Mouse (Mus musculus): ENCODE measurements around the gene Tmie. TPM values are rescaled to one million over a fixed set of nuclear protein-coding genes. Genes with fewer than 3 reads are reported as not detected.
"Not testable (repeated sequence)": the region's sequence is repeated elsewhere in the genome, so short reads cannot be mapped to it uniquely, and the experiment has no call there.

The Tmie gene
- total and polyA plus RNA-seq, 3 experiments: 1.00 to 1.7 (median 1.3) TPM

DNA sequence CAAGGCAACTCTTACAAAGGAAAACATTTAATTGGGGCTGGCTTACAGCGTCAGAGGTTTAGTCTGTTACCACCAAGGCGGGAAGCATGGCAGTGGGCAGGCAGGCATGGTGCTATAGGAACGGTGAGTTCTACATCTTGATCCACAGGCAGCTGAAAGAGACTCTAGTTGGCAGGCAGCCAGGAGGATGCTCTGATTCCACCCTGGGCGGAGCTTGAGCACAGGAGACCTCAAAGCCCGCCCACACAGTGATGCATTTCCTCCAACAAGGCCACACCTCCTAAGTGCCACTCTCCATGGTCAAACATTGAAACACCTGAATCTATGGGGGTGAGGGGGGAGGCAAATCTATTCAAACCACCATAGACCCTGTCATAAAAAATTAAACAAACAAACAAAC is 46.9 kb downstream of the Tmie start:
- intact Hi-C loops (cut with DNase I): no loop called here
- Histone ChIP-seq H3K79me2 (replicated peaks; ENCODE audit: control insufficient read depth, insufficient read depth, low read length) (no peaks in the 10 kb centered on the region), H3K27ac (no peak overlapping the region), H3K4me1 (ENCODE audit: control insufficient read depth, insufficient read depth, low read length) (no peaks in the 10 kb centered on the region; the same call in 1 of the 2 replicates), H3K27me3 (ENCODE audit: control insufficient read depth, insufficient read depth, low read length) (no peaks in the 10 kb centered on the region), H3K9ac (ENCODE audit: low read depth, low read length) (no peak overlapping the region), H3K4me3 (no peak overlapping the region), H3K36me3 (ENCODE audit: control insufficient read depth, insufficient read depth, low read length) (no peaks in the 10 kb centered on the region)
- TF ChIP-seq CTCF (IDR thresholded peaks at IDR 0.05): no peak
- TF ChIP-seq EP300 (IDR thresholded peaks at IDR 0.05; ENCODE audit: insufficient read depth, low read depth, low read length): no peak
- TF ChIP-seq POLR2A (IDR thresholded peaks at IDR 0.05; ENCODE audit: insufficient read depth, low read depth, low read length): no peak
- DNase-seq: no peak
- 81% methylated on average over 5 of the region's 5 CpGs for WGBS

DNA sequence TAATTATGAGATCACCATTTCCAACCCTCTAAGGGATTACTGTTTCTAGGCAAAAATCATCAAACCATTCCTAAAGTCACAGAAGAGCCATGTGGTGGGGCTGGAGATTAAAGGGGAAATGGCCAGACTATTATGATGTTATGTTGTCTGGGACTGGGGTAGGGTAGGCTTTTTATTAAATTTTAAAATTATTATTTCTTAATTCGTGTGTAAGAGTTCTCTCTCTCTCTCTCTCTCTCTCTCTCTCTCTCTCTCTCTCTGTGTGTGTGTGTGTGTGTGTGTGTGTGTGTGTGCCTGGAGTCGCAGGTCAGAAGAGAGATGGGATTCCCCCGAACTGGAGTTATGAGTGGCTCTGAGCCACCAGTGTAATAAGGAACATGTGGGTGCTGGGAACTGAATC is 53.5 kb downstream of the Tmie start, which contains the start of gene Prss43:
Gene Prss43, plus strand, starts transcription at position 301 of the 400 bp plus-strand sequence.
- no peak within 1 kb of the TSS for H3K4me3 ChIP-seq
- no peak for DNase-seq
- intact Hi-C loops (cut with DNase I): no loop called here
- 55% methylated on average over 3 of the region's 3 CpGs for WGBS
- H3K9ac ChIP-seq (ENCODE audit: low read depth, low read length): no peak within 1 kb of the TSS
- H3K27ac ChIP-seq: no peak within 1 kb of the TSS
- H3K4me1 ChIP-seq (ENCODE audit: control insufficient read depth, insufficient read depth, low read length): no peaks in the 10 kb centered on the region; the same call in 1 of the 2 replicates
- no peak for TF ChIP-seq CTCF (IDR thresholded peaks at IDR 0.05)
- no peaks in the 10 kb centered on the region for H3K36me3 ChIP-seq (ENCODE audit: control insufficient read depth, insufficient read depth, low read length)
- no peaks in the 10 kb centered on the region for H3K79me2 ChIP-seq (replicated peaks; ENCODE audit: control insufficient read depth, insufficient read depth, low read length)
- H3K27me3 ChIP-seq (ENCODE audit: control insufficient read depth, insufficient read depth, low read length): no peaks in the 10 kb centered on the region

DNA sequence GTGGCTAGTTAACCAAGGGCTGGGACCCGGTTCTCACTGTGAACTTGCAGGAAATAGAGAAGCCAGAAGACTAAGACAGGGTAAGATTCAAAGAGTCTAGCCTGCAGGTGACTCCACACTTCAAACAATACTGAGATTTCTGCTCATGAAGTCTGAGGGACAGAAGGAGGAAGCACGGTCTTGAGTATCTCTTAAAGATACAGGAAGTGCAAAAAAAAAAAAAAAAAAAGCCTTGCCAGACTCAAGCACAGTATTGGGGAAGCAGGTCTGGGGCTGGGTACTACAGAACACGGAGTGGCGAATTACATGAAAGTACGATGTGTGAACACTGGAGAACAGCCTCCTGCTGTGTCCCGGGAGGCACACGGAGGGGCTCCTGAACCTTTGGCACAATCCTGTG is 54.1 kb downstream of the Tmie start:
- no peak overlapping the region for H3K27ac ChIP-seq
- intact Hi-C loops (cut with DNase I): no loop called here

DNA sequence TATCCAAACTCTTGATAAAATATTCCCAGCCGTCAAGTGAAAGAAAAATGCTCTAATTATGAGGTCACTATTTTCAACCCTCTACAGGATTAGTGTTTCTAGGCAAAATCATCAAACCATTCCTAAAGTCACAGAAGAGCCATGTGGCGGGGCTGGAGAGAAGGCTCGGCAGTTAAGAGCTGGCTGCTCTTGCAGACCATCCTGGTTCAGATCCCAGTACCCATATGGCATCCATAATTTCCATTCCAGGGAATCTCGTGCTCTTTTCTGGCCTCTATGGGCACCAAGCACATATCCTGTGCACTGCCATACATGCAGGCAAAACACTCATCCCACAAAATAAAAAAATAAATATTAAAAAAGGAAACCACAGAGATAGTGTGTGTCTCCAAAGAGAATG is 54.5 kb downstream of the Tmie start:
- 62% methylated on average over 4 of the region's 4 CpGs for WGBS
- H3K27me3 ChIP-seq (ENCODE audit: control insufficient read depth, insufficient read depth, low read length): no peaks in the 10 kb centered on the region
- no peaks in the 10 kb centered on the region for H3K79me2 ChIP-seq (replicated peaks; ENCODE audit: control insufficient read depth, insufficient read depth, low read length)
- no peak for DNase-seq
- no peaks in the 10 kb centered on the region for H3K36me3 ChIP-seq (ENCODE audit: control insufficient read depth, insufficient read depth, low read length)
- H3K4me1 ChIP-seq (ENCODE audit: control insufficient read depth, insufficient read depth, low read length): no peaks in the 10 kb centered on the region; the same call in 1 of the 2 replicates
- intact Hi-C loops (cut with DNase I): no loop called here
- no peak overlapping the region for H3K27ac ChIP-seq
- no peak overlapping the region for H3K9ac ChIP-seq (ENCODE audit: low read depth, low read length)
- H3K4me3 ChIP-seq: no peak overlapping the region
- TF ChIP-seq POLR2A (IDR thresholded peaks at IDR 0.05; ENCODE audit: insufficient read depth, low read depth, low read length) (no peak), CTCF (IDR thresholded peaks at IDR 0.05) (no peak), EP300 (IDR thresholded peaks at IDR 0.05; ENCODE audit: insufficient read depth, low read depth, low read length) (no peak)

More for the DNA sequence above, 54.1 kb downstream of the Tmie start:
- H3K36me3 ChIP-seq (ENCODE audit: control insufficient read depth, insufficient read depth, low read length): no peaks in the 10 kb centered on the region
- H3K27me3 ChIP-seq (ENCODE audit: control insufficient read depth, insufficient read depth, low read length): no peaks in the 10 kb centered on the region
- no peaks in the 10 kb centered on the region; the same call in 1 of the 2 replicates for H3K4me1 ChIP-seq (ENCODE audit: control insufficient read depth, insufficient read depth, low read length)
- no peak overlapping the region for H3K9ac ChIP-seq (ENCODE audit: low read depth, low read length)
- no peak overlapping the region for H3K4me3 ChIP-seq
- DNase-seq: no peak
- H3K79me2 ChIP-seq (replicated peaks; ENCODE audit: control insufficient read depth, insufficient read depth, low read length): no peaks in the 10 kb centered on the region
- TF ChIP-seq POLR2A (IDR thresholded peaks at IDR 0.05; ENCODE audit: insufficient read depth, low read depth, low read length): no peak
- no peak for TF ChIP-seq EP300 (IDR thresholded peaks at IDR 0.05; ENCODE audit: insufficient read depth, low read depth, low read length)
- TF ChIP-seq CTCF (IDR thresholded peaks at IDR 0.05): no peak
- 38% methylated on average over 7 of the region's 7 CpGs for WGBS

DNA sequence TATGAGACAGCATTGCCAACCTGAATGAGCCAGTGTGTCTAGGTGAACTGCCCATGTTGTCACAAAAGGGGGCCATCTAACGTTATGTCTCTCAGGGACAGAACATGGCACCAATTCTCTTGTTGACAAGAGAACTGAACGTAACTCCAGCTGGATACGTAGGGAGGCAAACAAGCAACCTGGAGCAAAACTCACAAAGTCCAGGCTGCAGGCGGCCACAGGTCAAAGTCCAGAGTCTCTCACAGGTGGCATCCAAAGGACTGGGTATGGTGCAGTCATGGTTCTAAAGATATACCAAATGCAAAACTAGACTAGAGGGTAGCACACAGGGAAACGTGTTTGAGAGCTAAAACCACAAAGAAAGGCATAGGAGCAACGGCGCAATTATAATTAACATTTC is 58.5 kb downstream of the Tmie start:
- H3K4me3 ChIP-seq: no peak overlapping the region
- no peak for DNase-seq
- TF ChIP-seq EP300 (IDR thresholded peaks at IDR 0.05; ENCODE audit: insufficient read depth, low read depth, low read length) (no peak), POLR2A (IDR thresholded peaks at IDR 0.05; ENCODE audit: insufficient read depth, low read depth, low read length) (no peak), CTCF (IDR thresholded peaks at IDR 0.05) (no peak)
- H3K27ac ChIP-seq: no peak overlapping the region
- no peaks in the 10 kb centered on the region for H3K27me3 ChIP-seq (ENCODE audit: control insufficient read depth, insufficient read depth, low read length)
- intact Hi-C loops (cut with DNase I): no loop called here
- no peak overlapping the region for H3K9ac ChIP-seq (ENCODE audit: low read depth, low read length)
- 81% methylated on average over 7 of the region's 7 CpGs for WGBS
- H3K36me3 ChIP-seq (ENCODE audit: control insufficient read depth, insufficient read depth, low read length): no peaks in the 10 kb centered on the region
- no peaks in the 10 kb centered on the region; the same call in 1 of the 2 replicates for H3K4me1 ChIP-seq (ENCODE audit: control insufficient read depth, insufficient read depth, low read length)
- H3K79me2 ChIP-seq (replicated peaks; ENCODE audit: control insufficient read depth, insufficient read depth, low read length): no peaks in the 10 kb centered on the region

DNA sequence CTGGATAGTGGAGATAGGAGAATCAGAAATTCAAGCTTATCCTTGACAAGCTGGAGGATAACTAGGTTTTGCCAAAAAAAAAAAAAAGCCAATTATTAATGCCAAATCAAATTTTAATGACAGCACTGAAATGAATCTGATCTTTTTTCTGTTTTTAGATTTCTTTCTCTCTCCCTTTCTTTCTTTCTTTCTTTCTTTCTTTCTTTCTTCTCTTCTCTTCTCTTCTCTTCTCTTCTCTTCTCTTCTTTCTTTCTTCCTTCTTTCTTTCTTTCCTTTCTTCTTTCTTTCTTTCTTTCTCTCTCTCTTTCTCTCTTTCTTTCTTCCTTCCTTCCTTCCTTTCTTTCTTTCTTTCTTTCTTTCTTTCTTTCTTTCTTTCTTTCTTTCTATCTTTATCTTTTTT is 59.4 kb downstream of the Tmie start:
- H3K36me3 ChIP-seq (ENCODE audit: control insufficient read depth, insufficient read depth, low read length); H3K9ac ChIP-seq (ENCODE audit: low read depth, low read length); DNase-seq; H3K27me3 ChIP-seq (ENCODE audit: control insufficient read depth, insufficient read depth, low read length); H3K4me3 ChIP-seq; H3K79me2 ChIP-seq (replicated peaks; ENCODE audit: control insufficient read depth, insufficient read depth, low read length); H3K4me1 ChIP-seq (ENCODE audit: control insufficient read depth, insufficient read depth, low read length); H3K27ac ChIP-seq; intact Hi-C loops (cut with DNase I): not testable (repeated sequence)

Small RNAs within 50 kb of the gene (microRNA-seq; reads per million reads assigned to microRNA genes)
- 0 reads per million in 2 experiments for gene Gm24269

Other genes starting within 250 kb of the Tmie start
- 1 to 10 TPM; 7.6 to 8.5 TPM for gene Nbeal2, start 226.0 kb downstream of the Tmie start, total RNA-seq (2021)
- gene Nbeal2, start 226.0 kb downstream of the Tmie start, polyA plus RNA-seq (2012; rRNA removed): 18.4 and 18.8 TPM in 2 replicates
- 10 to 100 TPM; 54.1 to 66.1 TPM for gene Ccdc12, start 223.6 kb downstream of the Tmie start, total RNA-seq (2021)
- gene Ccdc12, start 223.6 kb downstream of the Tmie start, polyA plus RNA-seq (2012; rRNA removed): 91.3 and 94.8 TPM in 2 replicates
- gene Myl3, start 138.3 kb downstream of the Tmie start, total RNA-seq (2021): over 10,000 TPM in 1 of 2 experiments, 1,000 to 10,000 TPM in 1; 9,326 to 11,139 TPM
- gene Myl3, start 138.3 kb downstream of the Tmie start, polyA plus RNA-seq (2012; rRNA removed): 9,227 and 12,279 TPM in 2 replicates
- gene Pth1r, start 133.0 kb downstream of the Tmie start, total RNA-seq (2021): 1 to 10 TPM; 6.0 to 7.0 TPM
- 10.3 and 12.6 TPM in 2 replicates for gene Pth1r, start 133.0 kb downstream of the Tmie start, polyA plus RNA-seq (2012; rRNA removed)
- not detected for gene Prss42, start 81.9 kb downstream of the Tmie start, total RNA-seq (2021)
- gene Prss42, start 81.9 kb downstream of the Tmie start, polyA plus RNA-seq (2012; rRNA removed): not detected in 2 replicates
- gene Prss44, start 66.1 kb downstream of the Tmie start, total RNA-seq (2021): not detected
- 0.06 TPM in 1 of 2 replicates, not detected in the other for gene Prss44, start 66.1 kb downstream of the Tmie start, polyA plus RNA-seq (2012; rRNA removed)
- not detected for gene Prss43, start 53.4 kb downstream of the Tmie start, total RNA-seq (2021)
- not detected in 2 replicates for gene Prss43, start 53.4 kb downstream of the Tmie start, polyA plus RNA-seq (2012; rRNA removed)
- gene Prss45, start 45.5 kb downstream of the Tmie start, total RNA-seq (2021): not detected
- 0.18 TPM in 1 of 2 replicates, not detected in the other for gene Prss45, start 45.5 kb downstream of the Tmie start, polyA plus RNA-seq (2012; rRNA removed)
- not detected for gene Prss46, start 35.6 kb downstream of the Tmie start, total RNA-seq (2021)
- gene Prss46, start 35.6 kb downstream of the Tmie start, polyA plus RNA-seq (2012; rRNA removed): 0.18 TPM in 1 of 2 replicates, not detected in the other
- not detected for gene Prss50, start 22.1 kb downstream of the Tmie start, total RNA-seq (2021)
- not detected in 2 replicates for gene Prss50, start 22.1 kb downstream of the Tmie start, polyA plus RNA-seq (2012; rRNA removed)
- gene Als2cl, start 243 bp downstream of the Tmie start, total RNA-seq (2021): 10 to 100 TPM; 13.7 to 14.2 TPM
- 25.7 and 25.9 TPM in 2 replicates for gene Als2cl, start 243 bp downstream of the Tmie start, polyA plus RNA-seq (2012; rRNA removed)
- gene Fam240a, start 36.7 kb upstream of the Tmie start, total RNA-seq (2021): not detected
- not detected in 2 replicates for gene Fam240a, start 36.7 kb upstream of the Tmie start, polyA plus RNA-seq (2012; rRNA removed)
- gene Tdgf1, start 66.0 kb upstream of the Tmie start, total RNA-seq (2021): not detected
- gene Tdgf1, start 66.0 kb upstream of the Tmie start, polyA plus RNA-seq (2012; rRNA removed): not detected in 2 replicates
- 100 to 1,000 TPM; 223 to 289 TPM for gene Lrrc2, start 71.4 kb upstream of the Tmie start, total RNA-seq (2021)
- 57.3 and 69.4 TPM in 2 replicates for gene Lrrc2, start 71.4 kb upstream of the Tmie start, polyA plus RNA-seq (2012; rRNA removed)
- gene Rtp3, start 110.5 kb upstream of the Tmie start, total RNA-seq (2021): 1 to 10 TPM; 3.5 to 3.8 TPM
- 7.9 and 12.4 TPM in 2 replicates for gene Rtp3, start 110.5 kb upstream of the Tmie start, polyA plus RNA-seq (2012; rRNA removed)
- gene Ltf, start 139.2 kb upstream of the Tmie start, total RNA-seq (2021): not detected
- gene Ltf, start 139.2 kb upstream of the Tmie start, polyA plus RNA-seq (2012; rRNA removed): 0.32 and 20.1 TPM in 2 replicates
- 10 to 100 TPM in 1 of 2 experiments, 1 to 10 TPM in 1; 7.5 to 16.3 TPM for gene Ccrl2, start 177.4 kb upstream of the Tmie start, total RNA-seq (2021)
- gene Ccrl2, start 177.4 kb upstream of the Tmie start, polyA plus RNA-seq (2012; rRNA removed): 16.0 and 20.1 TPM in 2 replicates
- gene Lrrfip2, start 237.5 kb upstream of the Tmie start, total RNA-seq (2021): 10 to 100 TPM; 83.6 to 84.1 TPM
- 33.5 and 61.2 TPM in 2 replicates for gene Lrrfip2, start 237.5 kb upstream of the Tmie start, polyA plus RNA-seq (2012; rRNA removed)